Mouse (Mus musculus): ENCODE measurements around the gene Efl1. TPM values are rescaled to one million over a fixed set of nuclear protein-coding genes. Genes with fewer than 3 reads are reported as not detected.

Gene Efl1
- total RNA-seq, 2 experiments from 2014 or later: 6.5 to 8.6 TPM

DNA sequence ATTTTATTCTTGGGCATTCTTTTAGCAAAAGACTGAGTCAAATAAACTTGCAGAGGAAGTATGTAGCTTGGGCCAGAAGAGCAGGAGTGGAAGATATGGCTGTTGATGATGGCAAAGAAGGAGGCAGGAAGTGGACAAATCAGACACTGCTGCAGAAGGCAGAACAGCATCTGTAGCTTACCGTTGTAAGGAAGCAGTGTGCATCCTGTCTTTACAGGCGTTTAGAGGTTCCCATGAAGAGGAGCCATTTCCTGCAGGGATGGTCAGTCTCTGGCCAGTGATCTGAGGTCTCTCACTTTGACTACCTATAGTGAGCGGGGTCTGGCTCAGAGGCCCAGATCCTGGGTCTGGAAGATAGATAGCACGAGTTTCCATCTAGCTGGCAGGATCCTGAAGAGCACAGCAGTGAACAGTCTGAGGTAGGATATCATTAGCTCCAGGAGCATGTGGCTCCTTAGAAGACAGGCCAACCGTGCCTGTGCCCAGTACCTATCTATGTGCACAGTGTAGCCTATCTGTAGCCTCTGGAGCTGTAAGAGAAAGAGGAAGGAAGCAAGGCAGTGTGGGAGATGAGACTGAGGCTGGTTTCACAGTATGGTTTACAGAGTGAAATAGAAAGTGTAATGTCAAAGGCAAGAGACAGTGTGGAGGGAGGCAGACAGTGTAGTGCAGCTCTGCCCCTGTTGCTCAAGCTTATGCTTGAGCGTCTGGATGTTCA, 42.8 kb downstream of the Efl1 start:
- Histone ChIP-seq H3K27ac (no peak overlapping the region), H3K4me3 (no peak overlapping the region)
- no peak for DNase-seq
- intact Hi-C loops (cut with DNase I): no loop called here
- no peak for TF ChIP-seq CTCF (IDR thresholded peaks at IDR 0.05)

DNA sequence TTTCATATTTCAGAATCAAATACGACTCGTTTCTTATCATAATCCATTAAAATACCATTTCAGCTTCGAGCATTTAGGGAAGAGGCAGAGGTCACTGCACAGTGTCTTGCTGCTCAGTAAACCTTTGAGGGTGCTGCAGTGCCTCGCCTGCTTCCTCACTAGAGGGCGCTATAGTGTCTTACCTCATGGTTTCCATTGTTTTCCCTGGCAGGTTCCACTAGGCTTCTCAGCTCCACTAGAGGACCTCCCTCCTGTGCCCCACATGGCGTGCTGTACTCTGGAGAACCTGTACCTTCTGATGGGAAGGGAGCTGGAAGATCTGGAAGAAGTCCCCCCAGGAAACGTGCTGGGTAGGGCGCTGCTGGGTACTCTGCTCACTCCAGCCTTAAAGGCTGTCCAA, 49.3 kb downstream of the Efl1 start:
- no peak overlapping the region for H3K4me3 ChIP-seq
- intact Hi-C loops (cut with DNase I): no loop called here
- peak; percentile 26; the same call in 1 of the 2 replicates for TF ChIP-seq CTCF (IDR thresholded peaks at IDR 0.05)
- DNase-seq: no peak
- H3K27ac ChIP-seq: no peak overlapping the region

DNA sequence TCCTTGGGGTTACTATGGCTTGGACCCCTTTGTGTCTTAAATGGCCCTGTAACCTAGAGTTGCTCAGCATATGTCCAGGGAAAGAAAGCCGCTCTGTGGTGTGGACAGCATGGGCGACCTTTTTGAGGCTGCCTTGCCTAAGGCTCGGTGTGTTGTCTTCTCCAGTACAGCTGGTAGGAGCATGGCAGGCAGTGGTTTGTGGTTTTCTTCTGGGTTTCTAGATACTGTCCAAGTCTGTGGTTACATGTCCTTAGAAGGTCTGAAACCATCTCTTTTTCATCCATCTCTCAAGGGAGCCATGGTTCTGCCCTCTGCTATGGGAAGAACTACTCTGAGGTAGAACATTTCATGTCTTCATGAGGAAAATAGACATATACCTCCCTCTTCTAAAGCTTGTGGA, 50.6 kb downstream of the Efl1 start:
- TF ChIP-seq CTCF (IDR thresholded peaks at IDR 0.05): no peak
- no peak overlapping the region for H3K27ac ChIP-seq
- intact Hi-C loops (cut with DNase I): no loop called here

DNA sequence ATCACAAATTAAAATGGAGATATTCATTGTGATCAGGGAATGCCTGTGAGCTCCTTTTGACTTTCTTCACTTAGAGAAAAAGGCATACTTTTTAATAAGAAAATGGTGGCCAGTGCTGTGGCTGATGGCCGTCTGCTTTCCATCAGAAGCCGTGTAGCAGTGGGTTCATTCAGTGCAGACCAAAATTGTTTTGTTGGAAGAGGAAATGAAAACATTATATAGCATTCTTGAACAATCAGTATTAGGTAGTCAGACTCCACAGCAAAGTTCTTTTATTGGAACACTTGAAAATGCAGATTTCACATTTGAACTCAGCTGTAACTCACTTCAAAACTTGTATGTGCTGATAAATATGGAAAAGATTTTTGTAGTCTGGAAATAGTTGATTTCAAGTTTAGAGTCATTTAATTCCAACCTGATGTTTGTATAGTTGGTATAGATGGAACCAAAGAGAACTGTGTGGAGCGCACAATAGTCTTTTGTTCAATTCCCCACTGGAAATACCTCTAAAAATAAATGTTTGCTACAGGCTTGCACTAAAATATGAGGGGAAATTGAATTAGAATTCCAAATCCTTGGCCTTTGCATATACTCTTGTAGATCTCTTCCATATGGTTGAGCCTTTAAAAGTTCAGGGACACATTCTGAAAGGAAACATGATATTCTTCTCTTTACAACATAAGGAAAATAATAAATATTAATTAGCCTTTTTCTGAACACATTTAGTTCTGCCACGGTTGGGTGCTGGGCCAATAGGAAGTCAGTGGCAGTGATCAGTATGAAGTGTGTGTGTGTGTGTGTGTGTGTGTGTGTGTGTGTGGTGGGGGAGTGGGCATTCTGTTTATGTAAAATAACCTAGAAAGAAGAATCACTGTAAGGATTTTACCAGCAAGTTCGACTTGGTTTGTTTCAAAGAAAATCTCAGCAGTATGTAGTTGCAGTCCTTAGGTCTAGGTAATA, 54.2 kb downstream of the Efl1 start:
- intact Hi-C loops (cut with DNase I): no loop called here
- no peak overlapping the region for H3K4me3 ChIP-seq
- no peak for TF ChIP-seq CTCF (IDR thresholded peaks at IDR 0.05)
- no peak for DNase-seq
- H3K27ac ChIP-seq: no peak overlapping the region

More for the DNA sequence above, 50.6 kb downstream of the Efl1 start:
- no peak overlapping the region for H3K4me3 ChIP-seq
- no peak for DNase-seq

DNA sequence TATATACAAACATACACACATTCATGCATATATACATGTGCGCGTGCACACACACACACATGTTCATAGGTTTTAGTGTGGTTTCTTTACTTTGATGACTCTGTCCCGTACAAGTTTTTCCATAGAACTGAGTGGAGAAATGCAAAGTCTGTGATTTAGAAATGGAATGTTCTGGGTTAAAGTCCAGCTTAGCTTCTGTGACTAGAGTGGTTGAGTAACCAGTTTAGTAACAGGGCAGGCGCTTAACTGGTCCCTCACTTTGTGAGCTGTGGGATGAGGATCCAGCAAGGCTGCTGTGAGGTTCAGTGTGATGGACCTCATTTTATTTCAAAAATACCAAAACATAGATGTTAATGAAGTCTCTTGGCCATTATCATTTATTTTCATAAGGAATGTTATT, 60.8 kb downstream of the Efl1 start:
- no peak for TF ChIP-seq CTCF (IDR thresholded peaks at IDR 0.05)
- intact Hi-C loops (cut with DNase I): no loop called here

DNA sequence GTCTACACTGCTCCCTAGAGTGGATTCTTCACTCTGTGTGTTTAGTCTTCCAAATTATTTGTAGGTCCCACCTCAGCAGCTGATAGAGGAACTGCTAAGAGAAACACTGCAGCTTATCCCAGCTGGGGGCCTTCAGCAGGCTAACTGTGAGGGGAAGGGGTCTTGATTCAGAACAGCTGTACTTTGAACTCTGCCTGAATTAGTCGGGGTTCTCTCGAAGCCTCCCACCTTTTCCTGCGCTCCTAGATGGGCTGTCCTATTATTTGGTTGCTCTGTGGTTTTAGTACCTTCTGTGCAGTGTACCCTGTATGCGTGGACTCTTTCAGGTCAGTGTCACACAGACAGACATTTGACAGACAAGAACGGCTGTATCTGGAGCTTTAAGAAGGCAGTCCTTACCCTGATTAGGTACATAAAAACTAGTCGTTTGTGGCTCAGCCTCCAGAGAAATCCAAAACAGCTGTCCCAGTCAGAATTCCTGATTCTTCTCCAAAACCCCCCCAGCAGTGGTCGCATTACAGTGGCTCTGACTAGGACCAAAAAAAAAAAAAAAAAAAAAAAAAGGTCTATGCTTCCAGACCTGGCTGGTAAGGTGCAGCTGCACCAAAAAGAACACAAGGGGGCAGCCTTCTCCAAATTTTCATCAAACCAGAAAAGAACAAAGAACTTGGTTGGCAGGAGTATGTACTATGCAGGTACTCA, 66.9 kb downstream of the Efl1 start:
- peak; percentile 73 for TF ChIP-seq CTCF (IDR thresholded peaks at IDR 0.05)
- no peak for DNase-seq
- Histone ChIP-seq H3K4me3 (no peak overlapping the region), H3K27ac (no peak overlapping the region)
- intact Hi-C loops (cut with DNase I): loop anchor here (5.0 to 10.0 kb wide), 3 partner anchors 149 to 962 kb away; partner anchors contain the start of gene Mex3b

More for the DNA sequence above, 60.8 kb downstream of the Efl1 start:
- DNase-seq: no peak
- Histone ChIP-seq H3K4me3 (no peak overlapping the region), H3K27ac (no peak overlapping the region)

DNA sequence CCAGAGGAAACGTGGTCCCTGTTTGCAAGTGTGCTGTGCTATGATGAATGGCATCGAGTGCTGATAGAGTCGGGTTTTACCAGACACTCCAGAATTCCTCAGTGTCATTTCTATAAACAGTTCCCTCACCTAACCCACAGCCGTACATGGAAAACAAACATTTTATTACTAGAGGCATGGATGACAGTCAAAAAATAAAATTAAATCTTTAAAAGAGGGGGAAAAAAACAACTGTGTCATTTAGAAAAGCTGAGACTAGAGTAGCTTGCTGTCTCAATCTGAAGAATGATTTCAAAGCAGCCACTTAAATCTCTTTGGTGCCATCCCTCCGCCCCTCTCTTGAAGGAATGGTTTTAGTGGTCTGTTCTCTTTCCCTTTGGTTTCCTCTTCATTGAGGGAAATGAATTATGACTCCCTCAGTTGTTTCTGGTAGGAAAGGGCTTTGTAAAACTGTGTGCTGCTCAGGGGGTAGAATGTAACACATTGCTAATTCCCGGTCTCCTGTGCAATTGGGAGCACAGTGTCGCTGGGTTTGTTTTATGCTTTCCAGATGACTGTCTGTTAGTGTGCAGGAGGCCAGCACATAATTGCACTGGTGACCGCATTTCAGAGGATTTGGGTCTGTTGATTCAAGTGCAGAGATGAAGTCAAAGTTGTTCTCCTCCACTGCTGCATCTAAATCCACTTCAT, 67.6 kb downstream of the Efl1 start:
- DNase-seq: no peak
- intact Hi-C loops (cut with DNase I): loop anchor here (2.0 to 10.0 kb wide), 4 partner anchors 149 to 961 kb away; partner anchors contain the start of gene Mex3b

DNA sequence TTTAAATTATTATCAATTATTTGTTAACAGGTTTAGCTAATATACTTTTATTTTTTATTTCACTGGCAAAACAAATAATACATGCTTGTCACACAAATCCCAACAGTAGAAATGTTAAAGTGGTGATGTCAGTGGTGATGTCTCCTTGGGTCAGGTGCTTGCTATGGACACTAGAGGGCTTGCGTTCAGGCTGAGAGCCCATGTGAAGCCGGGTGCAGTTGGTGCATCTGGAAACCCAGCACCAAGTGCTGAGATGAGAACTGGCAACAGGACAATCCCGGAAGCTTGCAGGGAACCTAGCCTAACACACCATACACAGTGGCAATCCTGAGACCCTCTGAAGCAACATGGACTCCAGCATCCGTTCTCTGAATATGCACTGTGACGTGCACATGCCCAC, 70.9 kb downstream of the Efl1 start:
- TF ChIP-seq CTCF (IDR thresholded peaks at IDR 0.05): peak; percentile 61
- DNase-seq: peak; percentile 59
- intact Hi-C loops (cut with DNase I): loop anchor here (5.0 to 10.0 kb wide), 3 partner anchors 146 to 958 kb away; partner anchors contain the start of gene Mex3b
- H3K27ac ChIP-seq: no peak overlapping the region
- no peak overlapping the region for H3K4me3 ChIP-seq

More for the DNA sequence above, 67.6 kb downstream of the Efl1 start:
- TF ChIP-seq CTCF (IDR thresholded peaks at IDR 0.05): no peak
- no peak overlapping the region for H3K27ac ChIP-seq
- no peak overlapping the region for H3K4me3 ChIP-seq

DNA sequence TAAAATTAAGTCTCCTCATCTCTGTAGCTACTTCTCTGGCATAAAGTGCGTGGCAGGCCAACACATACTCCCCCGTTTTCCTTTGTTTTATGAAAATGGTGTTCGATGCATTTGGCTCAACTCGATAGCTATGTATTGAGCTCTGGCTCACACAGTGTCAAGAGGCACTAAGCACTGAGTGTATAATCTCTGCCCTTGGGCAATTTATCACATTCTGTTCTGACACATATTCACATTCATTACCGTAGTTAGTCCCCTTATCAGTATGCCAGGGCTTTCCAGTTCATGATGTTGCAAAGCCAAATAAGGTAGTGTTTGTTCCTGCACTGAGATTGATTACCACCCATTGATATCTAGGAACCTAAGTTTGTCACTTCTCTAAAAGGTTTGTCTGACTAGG, 71.3 kb downstream of the Efl1 start:
- intact Hi-C loops (cut with DNase I): loop anchor here (5.0 to 10.0 kb wide), 3 partner anchors 145 to 958 kb away; partner anchors contain the start of gene Mex3b

DNA sequence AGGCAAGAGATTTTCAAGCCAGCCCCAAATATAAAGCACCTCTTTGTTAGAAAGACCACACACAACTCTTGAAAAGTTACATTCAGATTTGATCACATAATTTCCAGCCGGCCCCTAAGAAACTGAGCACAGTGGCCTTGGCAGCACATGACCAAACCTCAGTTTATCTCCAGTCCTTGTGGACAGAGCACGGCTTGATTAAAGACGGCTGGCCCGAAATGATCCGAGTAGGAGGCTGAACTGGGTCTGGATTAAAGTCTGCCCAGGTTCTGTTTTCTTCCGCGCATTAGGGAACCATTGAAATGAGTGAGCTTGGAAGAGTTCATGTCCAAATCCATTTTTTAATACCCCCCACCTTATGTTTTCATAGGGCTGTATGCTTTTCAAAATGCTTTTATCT, 72.1 kb downstream of the Efl1 start:
- TF ChIP-seq CTCF (IDR thresholded peaks at IDR 0.05): no peak
- intact Hi-C loops (cut with DNase I): no loop called here
- Histone ChIP-seq H3K4me3 (no peak overlapping the region), H3K27ac (no peak overlapping the region)
- no peak for DNase-seq

More for the DNA sequence above, 71.3 kb downstream of the Efl1 start:
- no peak overlapping the region for H3K27ac ChIP-seq
- DNase-seq: no peak
- TF ChIP-seq CTCF (IDR thresholded peaks at IDR 0.05): no peak
- no peak overlapping the region for H3K4me3 ChIP-seq

DNA sequence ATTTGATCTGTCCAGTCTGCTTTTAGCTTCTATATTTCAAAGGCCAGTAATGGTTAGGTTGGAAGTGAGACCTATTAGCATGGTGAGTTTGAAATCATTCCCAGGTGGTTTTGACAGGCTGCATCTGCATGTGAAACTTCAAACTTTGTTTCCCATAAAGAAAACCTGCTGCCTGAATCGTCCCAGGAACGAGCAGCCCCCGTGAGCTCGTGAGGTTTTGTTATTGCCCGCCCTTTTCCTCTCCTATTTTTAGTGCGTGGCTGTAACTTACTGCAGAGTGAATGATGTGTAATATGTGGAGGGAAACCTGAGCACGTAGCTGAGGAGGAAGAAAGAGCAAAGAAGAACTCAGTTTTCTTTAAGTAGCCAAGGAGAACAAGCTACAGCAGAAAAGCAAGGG, 72.5 kb downstream of the Efl1 start:
- H3K27ac ChIP-seq: no peak overlapping the region
- no peak for DNase-seq
- intact Hi-C loops (cut with DNase I): no loop called here
- no peak overlapping the region for H3K4me3 ChIP-seq
- TF ChIP-seq CTCF (IDR thresholded peaks at IDR 0.05): no peak

All from gastrocnemius, adult 2 months (tissue).